Mouse (Mus musculus) heart, embryonic 12.5 days (tissue): ENCODE results near the gene Snd1. TPM values are rescaled to one million over a fixed set of nuclear protein-coding genes. Genes with fewer than 3 reads are reported as not detected.

Experiments used
- ATAC-seq: fragments of 200-750 bp; cut with Nextera tagmentation; 2 replicates; pipeline ENCODE4 v1.8.0; 2017; ENCODE audit warnings: moderate TSS enrichment, moderate library complexity; ENCODE audit not compliant: insufficient number of reproducible peaks, low FRiP score
- H3K27ac ChIP-seq: fragments of 300-500 bp; sonication (generic); 2 replicates; pipeline ENCODE4 v1.5.1; 2016; ENCODE audit warnings: mild to moderate bottlenecking, moderate library complexity; ENCODE audit not compliant: poor library complexity, severe bottlenecking
- H3K27me3 ChIP-seq: fragments of 300-500 bp; sonication (generic); replicated peaks from 2 replicates; pipeline ENCODE4 v1.6.1; 2016; ENCODE audit warnings: mild to moderate bottlenecking, moderate library complexity
- H3K36me3 ChIP-seq: fragments of 300-500 bp; sonication (generic); 2 replicates; pipeline ENCODE4 v1.6.1; 2016; ENCODE audit warnings: mild to moderate bottlenecking, moderate library complexity
- H3K4me1 ChIP-seq: fragments of 300-500 bp; sonication (generic); replicated peaks from 2 replicates; pipeline ENCODE4 v1.6.1; 2016; ENCODE audit warnings: mild to moderate bottlenecking
- H3K4me2 ChIP-seq: fragments of 300-500 bp; sonication (generic); 2 replicates; pipeline ENCODE4 v1.6.1; 2016; ENCODE audit warnings: mild to moderate bottlenecking, moderate library complexity
- H3K4me3 ChIP-seq: fragments of 300-500 bp; sonication (generic); 2 replicates; pipeline ENCODE4 v1.5.1; 2016; ENCODE audit warnings: mild to moderate bottlenecking
- H3K9ac ChIP-seq: fragments of 300-500 bp; sonication (generic); 2 replicates; pipeline ENCODE4 v1.6.1; 2016; ENCODE audit warnings: mild to moderate bottlenecking, moderate library complexity
- H3K9me3 ChIP-seq: fragments of 300-500 bp; sonication (generic); replicated peaks from 2 replicates; pipeline ENCODE4 v1.6.1; 2016; ENCODE audit warnings: mild to moderate bottlenecking, moderate library complexity
- WGBS: fragments of 180-500 bp; shearing (Covaris S2); methylation state at CpG from one replicate; pipeline ENCODE4 v1.1.7; 2016; 5-methylcytosine and 5-hydroxymethylcytosine counted together
- polyA plus RNA-seq: library from polyadenylated mRNA; unstranded; fragments of >200 nt; fragmentation: Nextera tagmentation; extraction: Ambion mirVana; gene quantifications from 2 replicates; pipeline ENCODE4 v1.2.1, GENCODE M21; 2016

The Snd1 gene
- polyA plus RNA-seq, 1 experiment from 2014 or later, result 95.2 TPM

DNA sequence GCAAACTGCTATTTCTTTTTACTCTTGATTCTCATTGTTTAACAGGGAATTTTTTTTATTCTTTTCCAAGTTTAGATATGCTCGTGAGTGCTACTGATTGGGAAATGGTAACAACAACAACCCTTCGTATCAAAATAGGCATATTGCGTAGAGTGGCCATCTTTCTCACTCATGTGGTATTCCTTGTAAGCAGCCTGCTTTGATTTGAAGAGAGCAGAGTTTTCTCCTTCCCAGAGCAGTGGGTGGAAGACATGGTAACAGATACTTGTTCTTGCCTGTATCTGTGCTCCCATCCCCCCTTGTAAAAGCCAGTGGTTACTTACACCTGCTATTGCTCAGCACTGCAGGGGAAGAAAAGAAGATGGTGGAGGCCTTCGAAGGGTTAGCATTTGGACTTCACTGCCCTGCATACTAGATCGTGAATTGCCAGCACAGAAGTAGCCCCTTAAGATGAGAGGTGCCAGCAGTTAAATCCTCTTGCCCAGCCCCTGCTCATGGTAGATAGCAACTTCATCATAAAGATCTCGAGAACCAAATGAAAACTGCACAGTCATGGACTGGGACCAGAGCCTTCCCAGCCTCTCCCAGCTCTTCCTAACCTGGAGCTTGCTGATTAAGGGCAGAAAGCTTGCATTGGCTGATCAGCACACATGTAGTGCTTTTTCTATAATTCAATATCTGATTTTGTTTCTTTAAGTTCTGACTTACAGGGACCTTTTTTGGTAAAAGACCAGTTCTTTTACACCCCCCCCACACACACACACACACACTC lies 279.4 kb downstream of the Snd1 start:
- no peak overlapping the region for H3K4me3 ChIP-seq
- H3K27ac ChIP-seq, result no peak overlapping the region
- H3K9me3 ChIP-seq, result no peaks in the 10 kb centered on the region
- no peaks in the 10 kb centered on the region for H3K36me3 ChIP-seq
- no peak for ATAC-seq
- H3K27me3 ChIP-seq, result no peaks in the 10 kb centered on the region
- H3K9ac ChIP-seq, result no peak overlapping the region
- peaks cover 18% of the 10 kb centered on the region for H3K4me1 ChIP-seq
- no peak overlapping the region for H3K4me2 ChIP-seq
- 84% methylated on average over 6 of the region's 6 CpGs for WGBS

DNA sequence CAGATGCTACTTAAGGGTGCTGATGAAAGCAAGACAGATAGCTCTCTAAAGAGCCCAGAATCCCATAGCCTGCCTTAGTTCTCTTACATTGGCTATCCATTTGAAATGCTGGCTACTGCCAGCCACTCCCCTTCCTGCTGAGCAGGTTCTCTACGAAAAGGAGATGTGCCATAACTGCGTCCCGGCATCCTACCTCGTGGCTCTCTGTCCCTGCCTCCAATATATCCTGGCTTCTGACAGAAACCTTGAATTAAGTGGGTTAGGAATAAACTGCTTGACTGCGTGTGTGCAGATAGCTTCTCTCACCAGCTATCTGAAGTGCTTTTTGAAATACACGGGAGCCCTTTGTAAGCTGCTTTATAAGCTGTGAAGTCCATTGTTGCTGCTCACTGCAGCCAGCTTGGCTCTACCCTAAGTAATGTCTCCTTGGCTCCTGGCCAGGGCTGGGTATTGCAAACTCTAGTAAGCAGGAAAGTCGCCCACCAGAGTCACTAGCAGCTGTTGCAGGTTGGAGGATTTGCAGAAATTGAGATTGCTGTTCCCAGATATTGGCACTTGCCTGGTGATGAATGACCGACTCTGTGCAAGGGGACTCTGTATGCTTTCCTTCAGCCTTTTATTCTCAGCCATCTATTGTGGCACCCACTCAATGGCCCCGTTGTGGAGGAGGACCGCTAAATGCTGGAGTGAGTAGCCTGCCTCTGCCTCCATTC lies 281.5 kb downstream of the Snd1 start:
- Histone ChIP-seq H3K4me1 (peaks cover 29% of the 10 kb centered on the region), H3K9me3 (no peaks in the 10 kb centered on the region), H3K36me3 (no peaks in the 10 kb centered on the region), H3K9ac (no peak overlapping the region), H3K4me2 (no peak overlapping the region), H3K4me3 (no peak overlapping the region), H3K27ac (no peak overlapping the region), H3K27me3 (no peaks in the 10 kb centered on the region)
- WGBS, result 53% methylated on average over 10 of the region's 10 CpGs
- ATAC-seq, result no peak

DNA sequence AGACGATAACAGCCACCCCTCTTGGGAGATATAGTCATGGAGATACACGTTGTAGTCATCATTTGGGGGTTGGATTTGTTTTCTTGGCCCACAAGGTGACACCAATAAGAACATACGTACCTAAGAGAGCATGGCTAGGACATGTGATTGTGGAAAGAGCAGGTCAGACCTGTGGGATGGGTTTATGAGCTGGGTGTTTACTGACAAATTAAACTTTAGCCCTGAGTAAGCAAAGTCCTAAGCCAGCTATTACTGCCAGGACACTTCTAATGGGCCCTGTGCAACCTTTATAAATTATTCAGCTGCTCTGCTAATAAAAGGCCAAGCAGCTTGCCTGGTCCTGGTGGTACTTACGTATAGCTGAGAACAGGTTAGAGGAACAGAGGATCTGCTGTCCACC lies 283.4 kb downstream of the Snd1 start:
- no peak overlapping the region for H3K27ac ChIP-seq
- H3K4me2 ChIP-seq, result no peak overlapping the region
- peaks cover 29% of the 10 kb centered on the region for H3K4me1 ChIP-seq
- no peak overlapping the region for H3K4me3 ChIP-seq
- no peak for ATAC-seq
- H3K36me3 ChIP-seq, result no peaks in the 10 kb centered on the region
- no peaks in the 10 kb centered on the region for H3K9me3 ChIP-seq
- no peaks in the 10 kb centered on the region for H3K27me3 ChIP-seq
- 85% methylated on average over 4 of the region's 4 CpGs for WGBS
- no peak overlapping the region for H3K9ac ChIP-seq

DNA sequence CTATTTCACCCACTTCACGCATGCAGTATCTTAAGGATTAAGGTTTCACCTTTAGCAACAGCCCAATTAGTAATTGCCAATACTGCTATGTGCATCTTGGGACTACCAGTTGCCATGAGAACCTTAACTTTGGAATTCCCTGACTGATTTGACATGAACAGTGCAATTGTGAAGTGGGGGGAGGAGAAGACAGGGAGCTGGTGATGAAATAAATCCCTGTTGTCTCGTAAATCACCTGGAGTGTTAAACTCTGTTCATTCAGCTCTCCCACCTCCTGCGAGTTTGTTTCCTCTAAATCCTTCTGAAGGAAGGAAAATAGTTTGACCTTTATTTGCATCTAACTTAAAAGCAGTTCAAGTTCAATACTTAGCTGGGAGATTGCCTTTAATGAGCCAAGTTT lies 286.8 kb downstream of the Snd1 start:
- Histone ChIP-seq H3K9ac (no peak overlapping the region), H3K9me3 (no peaks in the 10 kb centered on the region), H3K4me1 (peaks cover 29% of the 10 kb centered on the region), H3K4me3 (no peak overlapping the region), H3K4me2 (no peak overlapping the region), H3K27me3 (no peaks in the 10 kb centered on the region), H3K27ac (no peak overlapping the region), H3K36me3 (no peaks in the 10 kb centered on the region)
- ATAC-seq, result no peak
- 66% methylated on average over 3 of the region's 3 CpGs for WGBS

DNA sequence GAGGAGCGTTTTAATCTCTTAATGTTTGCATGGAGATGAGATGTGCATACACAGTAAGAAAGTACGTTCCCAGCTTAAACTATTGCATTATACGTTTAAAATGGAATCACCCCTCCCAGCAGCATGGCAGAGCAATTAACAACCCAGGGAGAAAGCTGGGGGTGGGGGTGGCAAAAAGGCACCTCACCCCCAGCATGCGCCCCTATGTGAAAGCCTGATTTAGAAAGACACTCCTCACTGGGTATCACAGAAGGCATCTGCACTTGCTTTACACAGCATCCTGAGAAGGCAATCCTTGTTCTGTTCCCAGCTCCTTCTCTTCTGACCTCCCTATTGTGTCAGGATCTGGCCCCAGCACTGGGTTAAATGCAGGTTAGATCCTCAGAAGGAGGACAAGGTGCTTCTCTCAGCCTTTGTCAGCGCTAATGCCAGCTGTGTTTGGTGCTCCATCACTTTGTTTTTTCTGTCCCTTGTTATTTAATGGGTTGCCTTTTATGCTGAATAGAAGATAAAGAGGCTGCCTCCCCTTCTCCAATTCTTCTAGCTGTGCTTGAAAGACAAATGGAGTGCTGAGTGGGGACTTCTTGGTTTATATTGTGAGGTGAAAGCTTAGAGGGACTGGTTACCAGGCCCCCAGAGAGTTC lies 287.3 kb downstream of the Snd1 start:
- 52% methylated on average over 5 of the region's 5 CpGs for WGBS
- no peak for ATAC-seq
- H3K9me3 ChIP-seq, result no peaks in the 10 kb centered on the region
- H3K4me3 ChIP-seq, result no peak overlapping the region
- peaks cover 27% of the 10 kb centered on the region for H3K4me1 ChIP-seq
- no peak overlapping the region for H3K9ac ChIP-seq
- no peak overlapping the region for H3K4me2 ChIP-seq
- H3K36me3 ChIP-seq, result no peaks in the 10 kb centered on the region
- no peaks in the 10 kb centered on the region for H3K27me3 ChIP-seq
- H3K27ac ChIP-seq, result no peak overlapping the region

DNA sequence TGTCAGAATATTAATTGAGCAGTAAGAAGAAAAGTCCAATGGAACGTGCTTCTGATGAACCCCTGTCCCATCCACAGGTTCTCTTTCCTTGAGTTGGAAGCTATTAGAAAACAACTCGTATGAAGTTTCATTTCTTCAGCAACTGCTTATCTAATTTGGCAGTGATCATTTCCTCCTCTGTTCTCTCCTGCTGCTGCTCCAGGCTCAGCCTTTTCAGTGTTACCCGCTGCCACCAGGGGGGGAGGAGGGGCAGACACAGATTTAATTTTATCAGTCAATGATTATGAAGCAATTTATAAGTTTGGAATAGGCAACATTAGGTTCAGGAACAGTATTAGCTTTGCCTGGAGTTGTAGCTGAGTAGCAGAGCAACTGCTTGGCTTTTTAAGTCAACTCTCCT lies 291.7 kb downstream of the Snd1 start:
- 45% methylated on average over 3 of the region's 3 CpGs for WGBS
- Histone ChIP-seq H3K9ac (no peak overlapping the region), H3K27ac (no peak overlapping the region), H3K36me3 (peaks cover 9% of the 10 kb centered on the region), H3K4me3 (no peak overlapping the region), H3K9me3 (no peaks in the 10 kb centered on the region), H3K4me2 (no peak overlapping the region), H3K27me3 (no peaks in the 10 kb centered on the region), H3K4me1 (peaks cover 20% of the 10 kb centered on the region)
- ATAC-seq, result no peak

DNA sequence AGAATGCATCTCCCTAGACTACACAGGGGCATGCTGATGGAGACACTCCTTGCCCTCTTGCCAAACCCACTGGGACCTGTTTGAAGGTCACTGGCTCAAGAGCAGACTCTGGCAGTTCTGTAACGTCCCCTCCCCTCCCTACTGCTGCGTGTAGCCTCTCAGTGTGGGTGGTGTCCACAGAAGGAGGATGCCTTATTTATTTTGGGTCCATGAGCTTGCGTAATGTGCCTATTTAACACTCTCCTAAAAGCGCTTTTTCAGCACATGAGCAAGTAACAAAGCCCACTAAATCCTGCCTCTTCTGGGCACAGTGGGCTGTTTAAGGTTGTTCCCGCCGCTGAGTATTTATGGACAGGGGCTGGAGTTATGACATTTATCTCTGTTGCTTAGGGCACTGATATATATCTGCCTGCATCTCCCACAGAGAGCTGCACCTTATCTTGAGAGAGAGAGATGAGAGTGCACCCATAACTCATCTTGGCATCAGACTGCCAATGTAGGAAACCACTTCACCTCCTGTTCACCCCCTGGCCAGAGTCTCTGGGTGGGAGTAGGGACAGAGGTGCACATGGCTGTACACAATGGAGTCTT lies 293.0 kb downstream of the Snd1 start:
- WGBS, result 84% methylated on average over 6 of the region's 6 CpGs
- Histone ChIP-seq H3K4me3 (no peak overlapping the region), H3K27ac (no peak overlapping the region), H3K4me2 (no peak overlapping the region), H3K9ac (no peak overlapping the region), H3K4me1 (peaks cover 20% of the 10 kb centered on the region), H3K36me3 (peaks cover 9% of the 10 kb centered on the region), H3K9me3 (no peaks in the 10 kb centered on the region), H3K27me3 (no peaks in the 10 kb centered on the region)
- ATAC-seq, result no peak

DNA sequence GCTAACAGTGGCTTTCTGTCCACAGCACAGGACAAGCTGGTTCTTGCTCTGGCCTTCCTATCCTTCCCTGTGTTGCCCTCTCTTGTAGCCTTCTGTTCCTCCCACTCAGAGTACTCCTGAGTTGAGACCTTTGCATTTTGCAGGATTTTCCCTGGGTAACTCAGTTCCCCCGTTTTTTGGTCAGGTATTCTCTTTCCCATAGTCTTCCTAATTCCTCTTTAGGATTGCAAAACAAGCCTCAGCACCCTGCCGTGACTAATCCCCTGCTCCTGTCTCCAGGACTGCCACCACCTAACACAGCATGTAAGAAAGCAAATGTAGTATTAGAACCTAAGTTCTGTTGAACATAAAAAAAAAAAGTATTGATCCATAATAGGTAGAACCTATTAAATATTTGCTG lies 296.4 kb downstream of the Snd1 start:
- Histone ChIP-seq H3K4me3 (no peak overlapping the region), H3K4me2 (no peak overlapping the region), H3K9ac (no peak overlapping the region), H3K4me1 (peaks cover 10% of the 10 kb centered on the region), H3K27ac (no peak overlapping the region), H3K9me3 (no peaks in the 10 kb centered on the region), H3K36me3 (peaks cover 9% of the 10 kb centered on the region), H3K27me3 (no peaks in the 10 kb centered on the region)
- WGBS, result 52% methylated on average over 2 of the region's 2 CpGs
- ATAC-seq, result no peak

DNA sequence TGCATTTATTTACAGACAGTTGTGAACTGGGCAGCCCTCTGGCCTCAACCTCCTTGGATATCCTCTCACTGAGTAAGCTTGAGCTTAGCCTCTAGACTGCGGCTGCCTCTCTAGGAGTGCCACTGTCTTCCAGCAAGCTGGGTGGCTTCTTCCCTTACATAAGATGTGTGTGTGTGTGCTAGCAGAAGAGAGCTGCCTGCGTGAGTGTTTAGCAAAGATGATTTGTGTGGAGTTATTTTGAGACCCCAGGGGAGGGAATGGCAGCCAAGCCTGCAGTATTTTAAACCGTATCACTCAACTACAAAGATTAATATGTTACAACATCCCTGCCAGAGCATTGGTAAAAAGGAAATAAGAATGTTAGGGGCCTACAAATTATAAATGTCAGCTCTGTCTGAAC lies 306.8 kb downstream of the Snd1 start:
- H3K9ac ChIP-seq, result no peak overlapping the region
- H3K4me1 ChIP-seq, result peaks cover 41% of the 10 kb centered on the region
- no peak for ATAC-seq
- H3K27me3 ChIP-seq, result no peaks in the 10 kb centered on the region
- no peak overlapping the region for H3K4me2 ChIP-seq
- H3K36me3 ChIP-seq, result no peaks in the 10 kb centered on the region
- no peak overlapping the region for H3K4me3 ChIP-seq
- no peaks in the 10 kb centered on the region for H3K9me3 ChIP-seq
- WGBS, result 54% methylated on average over 3 of the region's 3 CpGs
- H3K27ac ChIP-seq, result no peak overlapping the region

DNA sequence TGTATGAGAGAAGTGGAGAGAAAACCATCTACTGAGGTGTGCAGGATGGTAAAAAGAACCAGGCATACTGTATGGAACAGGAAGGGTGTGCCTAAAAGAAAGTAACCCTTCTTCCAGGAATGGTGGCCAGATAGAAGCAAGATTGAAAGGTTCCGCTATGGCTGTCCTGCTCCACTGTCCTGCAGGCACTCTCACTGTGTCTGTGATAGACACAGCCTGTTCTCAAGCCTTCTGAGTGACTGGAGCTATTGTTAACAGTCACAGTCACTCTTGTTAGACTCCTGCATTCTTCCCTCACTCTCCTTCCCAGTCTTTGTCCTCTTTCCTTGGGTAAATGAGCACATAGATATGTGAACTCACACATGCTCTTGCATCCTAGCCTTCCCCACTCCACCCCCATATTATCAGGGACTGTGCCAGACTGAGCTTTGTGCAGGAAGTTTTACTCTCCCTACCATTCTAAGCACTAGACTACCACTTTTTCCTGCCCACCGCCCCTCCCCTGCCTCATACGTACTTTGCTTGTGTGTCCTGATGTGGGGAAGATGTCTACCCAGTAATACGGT lies 308.2 kb downstream of the Snd1 start:
- no peaks in the 10 kb centered on the region for H3K36me3 ChIP-seq
- H3K27me3 ChIP-seq, result no peaks in the 10 kb centered on the region
- peaks cover 51% of the 10 kb centered on the region for H3K4me1 ChIP-seq
- peak; percentile 44; the same call in 1 of the 2 replicates for ATAC-seq
- H3K9ac ChIP-seq, result no peak overlapping the region
- no peak overlapping the region for H3K4me3 ChIP-seq
- H3K9me3 ChIP-seq, result no peaks in the 10 kb centered on the region
- no peak overlapping the region for H3K4me2 ChIP-seq
- WGBS, result 62% methylated on average over 4 of the region's 4 CpGs
- peak overlapping the region; percentile 37; the same call in 1 of the 2 replicates for H3K27ac ChIP-seq

DNA sequence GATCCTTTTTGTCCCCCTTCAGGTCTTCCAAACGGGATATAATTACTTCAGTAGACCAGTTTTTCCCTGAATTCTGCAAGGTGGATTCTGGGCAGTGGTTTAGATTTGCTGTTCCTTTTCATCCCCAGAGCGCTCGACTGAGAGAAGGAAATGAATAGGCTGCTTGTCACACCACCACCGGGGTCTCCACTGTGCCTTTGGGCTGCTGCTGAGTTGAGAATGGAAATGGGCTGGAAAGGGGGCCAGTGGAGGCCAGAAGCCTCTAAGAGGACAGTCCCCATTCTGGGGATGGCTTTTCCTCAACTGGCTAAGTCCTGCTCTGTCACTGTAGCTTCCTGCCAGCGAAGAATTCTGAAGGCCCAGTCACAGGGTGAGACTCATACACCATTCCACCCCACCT lies 309.0 kb downstream of the Snd1 start:
- H3K27ac ChIP-seq, result no peak overlapping the region; the same call in 1 of the 2 replicates
- no peak overlapping the region for H3K4me3 ChIP-seq
- H3K4me1 ChIP-seq, result peaks cover 55% of the 10 kb centered on the region

More for the DNA sequence above, 309.0 kb downstream of the Snd1 start:
- no peak overlapping the region for H3K4me2 ChIP-seq
- WGBS, result 72% methylated on average over 5 of the region's 5 CpGs
- no peaks in the 10 kb centered on the region for H3K36me3 ChIP-seq
- no peak overlapping the region for H3K9ac ChIP-seq
- no peak for ATAC-seq
- H3K9me3 ChIP-seq, result no peaks in the 10 kb centered on the region
- no peaks in the 10 kb centered on the region for H3K27me3 ChIP-seq
